Mouse (Mus musculus) stomach, postnatal 0 days (tissue): Measurements from ENCODE around the gene Astl. TPM values are rescaled to one million over a fixed set of nuclear protein-coding genes. Genes with fewer than 3 reads are reported as not detected.

Experiments
- ATAC-seq: fragments of 200-750 bp; cut with Nextera tagmentation; 2 replicates; pipeline ENCODE4 v1.8.0; 2017; ENCODE audit not compliant: low FRiP score, low TSS enrichment
- DNase-seq: peaks from one replicate; pipeline ENCODE4 v3.0.0-alpha.2; 2016; ENCODE audit warnings: low spot score
- H3K27ac ChIP-seq: fragments of 300-500 bp; sonication (generic); replicated peaks from 2 replicates; pipeline ENCODE4 v1.5.1; 2014; ENCODE audit warnings: mild to moderate bottlenecking, control low read depth
- H3K27me3 ChIP-seq: fragments of 300-500 bp; sonication (generic); 2 replicates; pipeline ENCODE4 v1.6.1; 2014; ENCODE audit warnings: low read length; ENCODE audit not compliant: control insufficient read depth, insufficient read depth
- H3K36me3 ChIP-seq: fragments of 300-500 bp; sonication (generic); 2 replicates; pipeline ENCODE4 v1.6.1; 2014; ENCODE audit warnings: low read length, mixed read lengths; ENCODE audit not compliant: control insufficient read depth, insufficient read depth
- H3K4me1 ChIP-seq: fragments of 300-500 bp; sonication (generic); replicated peaks from 2 replicates; pipeline ENCODE4 v1.6.1; 2014; ENCODE audit warnings: antibody characterized with exemption; ENCODE audit not compliant: control insufficient read depth, insufficient read depth
- H3K4me2 ChIP-seq: fragments of 300-500 bp; sonication (generic); replicated peaks from 2 replicates; pipeline ENCODE4 v1.6.1; 2014; ENCODE audit warnings: low read depth, mild to moderate bottlenecking, control low read depth, moderate library complexity
- H3K4me3 ChIP-seq: fragments of 300-500 bp; sonication (generic); 2 replicates; pipeline ENCODE4 v1.5.1; 2014; ENCODE audit warnings: low read depth, low read length, control low read depth
- H3K9ac ChIP-seq: fragments of 300-500 bp; sonication (generic); 2 replicates; pipeline ENCODE4 v1.6.1; 2014; ENCODE audit warnings: mild to moderate bottlenecking, low read length, control low read depth, mixed read lengths
- H3K9me3 ChIP-seq: fragments of 300-500 bp; sonication (generic); 2 replicates; pipeline ENCODE4 v1.6.1; 2016; ENCODE audit warnings: low read length; ENCODE audit not compliant: control insufficient read depth
- CTCF ChIP-seq: IDR thresholded peaks from 2 replicates; pipeline ENCODE4 v1.5.1; 2016; ENCODE audit warnings: antibody characterized with exemption, low read depth, mild to moderate bottlenecking, moderate library complexity
- EP300 ChIP-seq: optimal IDR thresholded peaks from 2 replicates; pipeline ENCODE3; 2016; ENCODE audit warnings: antibody characterized with exemption
- WGBS: fragments of 180-500 bp; shearing (Covaris S2); extraction: QIAGEN DNeasy Blood & Tissue Kit; methylation state at CpG from one replicate; pipeline ENCODE4 v1.1.7; 2014; 5-methylcytosine and 5-hydroxymethylcytosine counted together
- polyA plus RNA-seq: library from polyadenylated mRNA; unstranded; fragments of >200 nt; fragmentation: Nextera tagmentation; extraction: Ambion mirVana; gene quantifications from 2 replicates; pipeline ENCODE4 v1.2.1, GENCODE M21; 2015

The Astl gene
- polyA plus RNA-seq, 1 experiment from 2014 or later: not detected

- Histone ChIP-seq H3K27ac (no peak overlapping the region), H3K36me3 (0 out of 2 replicates have a peak, but pooled peaks cover 4% of the 10 kb centered on the region), H3K4me2 (no peak overlapping the region), H3K9ac (no peak overlapping the region), H3K4me3 (no peak overlapping the region), H3K27me3 (no peaks in the 10 kb centered on the region), H3K4me1 (no peaks in the 10 kb centered on the region), H3K9me3 (no peaks in the 10 kb centered on the region)
- ATAC-seq (no peak), DNase-seq (no peak)
- TF ChIP-seq CTCF (no peak), EP300 (no peak)
- 87% methylated on average over 3 of the region's 3 CpGs for WGBS
Observed at GRCm38 (mm10) chr2:127304609-127305210, 33.7 kb upstream of the Astl start.

GRCm38 (mm10) chr2:127306123-127306522 lies 32.3 kb upstream of the Astl start:
- H3K27ac ChIP-seq: no peak overlapping the region
- H3K36me3 ChIP-seq: no peaks in the 10 kb centered on the region
- H3K27me3 ChIP-seq: no peaks in the 10 kb centered on the region
- H3K4me2 ChIP-seq: no peak overlapping the region
- no peaks in the 10 kb centered on the region for H3K4me1 ChIP-seq
- DNase-seq (no peak), ATAC-seq (no peak)
- no peaks in the 10 kb centered on the region for H3K9me3 ChIP-seq
- TF ChIP-seq EP300 (no peak), CTCF (peak; percentile 45)
- no peak overlapping the region for H3K4me3 ChIP-seq
- H3K9ac ChIP-seq: no peak overlapping the region

DNA sequence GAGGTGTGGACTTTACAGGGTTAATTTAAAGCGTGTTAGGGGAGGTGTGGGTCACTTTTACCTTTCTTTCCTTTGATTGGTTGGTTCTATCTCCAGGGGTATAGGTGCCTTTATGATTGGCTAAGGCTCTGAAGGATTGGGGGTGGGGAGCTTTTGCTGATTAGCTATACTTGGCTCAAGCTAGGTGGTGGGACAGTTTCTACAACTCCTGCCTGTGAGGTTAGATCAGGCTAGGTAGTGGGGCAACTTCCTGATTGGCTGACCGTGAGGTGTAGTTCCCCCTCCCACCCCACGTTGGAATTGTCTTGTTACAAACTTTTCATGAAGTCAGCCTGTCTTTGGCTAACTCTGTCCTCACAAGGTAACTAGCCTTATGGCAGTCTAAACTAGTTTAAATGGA lies 31.3 kb upstream of the Astl start:
- no peak overlapping the region for H3K9ac ChIP-seq
- H3K9me3 ChIP-seq: no peaks in the 10 kb centered on the region
- H3K4me3 ChIP-seq: no peak overlapping the region
- 33% methylated on average over 3 of the region's 3 CpGs for WGBS
- H3K4me1 ChIP-seq: no peaks in the 10 kb centered on the region
- TF ChIP-seq CTCF: no peak
- no peak for TF ChIP-seq EP300
- H3K27me3 ChIP-seq: no peaks in the 10 kb centered on the region
- H3K27ac ChIP-seq: no peak overlapping the region
- H3K36me3 ChIP-seq: no peaks in the 10 kb centered on the region
- no peak for DNase-seq
- H3K4me2 ChIP-seq: no peak overlapping the region
- ATAC-seq: no peak

DNA sequence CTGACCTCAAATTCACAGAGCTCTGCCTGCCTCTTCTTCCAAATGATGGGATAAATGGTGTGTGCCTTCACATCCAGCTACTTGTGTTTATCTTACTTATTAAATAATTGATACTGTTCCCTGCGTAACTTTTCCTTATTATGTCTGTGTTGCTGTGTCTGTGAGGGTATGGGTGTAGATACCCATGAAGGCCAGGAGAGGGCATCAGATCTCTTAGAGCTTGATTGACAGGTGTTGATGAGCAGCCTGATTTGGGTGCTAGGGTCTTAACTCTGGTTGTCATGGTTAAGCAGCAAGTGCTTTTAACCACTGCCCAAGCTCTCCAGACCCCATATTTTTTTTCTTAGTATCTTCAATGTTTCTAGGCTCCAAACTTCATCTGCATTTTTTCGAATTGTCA lies 29.8 kb upstream of the Astl start:
- ATAC-seq (no peak), DNase-seq (no peak)
- Histone ChIP-seq H3K4me3 (no peak overlapping the region), H3K9me3 (no peaks in the 10 kb centered on the region), H3K9ac (no peak overlapping the region), H3K27ac (no peak overlapping the region), H3K36me3 (no peaks in the 10 kb centered on the region), H3K4me1 (no peaks in the 10 kb centered on the region), H3K27me3 (no peaks in the 10 kb centered on the region), H3K4me2 (no peak overlapping the region)
- WGBS: 83% methylated on average over 2 of the region's 2 CpGs
- TF ChIP-seq EP300 (no peak), CTCF (peak; percentile 65)

GRCm38 (mm10) chr2:127310246-127310645 lies 28.2 kb upstream of the Astl start:
- DNase-seq (no peak), ATAC-seq (no peak)

DNA sequence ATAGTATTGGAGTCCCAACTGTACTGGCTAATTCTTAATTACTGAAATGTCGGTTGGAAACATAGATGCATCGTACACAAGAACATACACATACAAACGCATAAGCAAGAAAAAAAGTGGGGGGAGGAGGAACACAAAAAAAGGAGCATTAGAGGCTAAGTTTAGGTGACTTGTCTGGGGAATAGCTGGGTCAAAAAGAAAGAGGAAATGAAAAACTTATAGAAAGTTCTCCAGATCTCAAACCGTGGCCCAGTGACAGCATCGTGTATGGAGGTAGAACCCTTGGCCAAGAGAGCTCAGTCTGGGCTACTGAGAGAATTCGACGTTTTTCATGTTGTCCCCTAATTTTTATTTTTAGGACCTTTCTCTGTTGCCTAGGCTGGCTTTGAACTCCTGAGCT lies 27.8 kb upstream of the Astl start:
- Histone ChIP-seq H3K4me1 (no peaks in the 10 kb centered on the region), H3K4me3 (no peak overlapping the region), H3K4me2 (no peak overlapping the region), H3K27ac (no peak overlapping the region), H3K27me3 (no peaks in the 10 kb centered on the region), H3K9me3 (no peaks in the 10 kb centered on the region), H3K9ac (no peak overlapping the region), H3K36me3 (no peaks in the 10 kb centered on the region)
- TF ChIP-seq CTCF (no peak), EP300 (no peak)
- DNase-seq (no peak), ATAC-seq (no peak)
- WGBS: 87% methylated on average over 7 of the region's 7 CpGs

More at GRCm38 (mm10) chr2:127310246-127310645, 28.2 kb upstream of the Astl start:
- no peaks in the 10 kb centered on the region for H3K36me3 ChIP-seq
- H3K27me3 ChIP-seq: no peaks in the 10 kb centered on the region
- H3K4me1 ChIP-seq: no peaks in the 10 kb centered on the region
- H3K27ac ChIP-seq: no peak overlapping the region
- no peak overlapping the region for H3K9ac ChIP-seq
- no peak for TF ChIP-seq EP300
- TF ChIP-seq CTCF: no peak
- no peak overlapping the region for H3K4me2 ChIP-seq
- no peak overlapping the region for H3K4me3 ChIP-seq
- H3K9me3 ChIP-seq: no peaks in the 10 kb centered on the region
- WGBS: 36% methylated on average over 2 of the region's 2 CpGs
